Mouse (Mus musculus): ENCODE results near the gene Wiz. TPM values are rescaled to one million over a fixed set of nuclear protein-coding genes. Genes with fewer than 3 reads are reported as not detected.

Wiz gene
- polyA plus RNA-seq, 1 experiment from 2014 or later = 34.0 TPM

GRCm38 (mm10) chr17:32377137-32377536 is 12.1 kb downstream of the Wiz start:
- no peak for ATAC-seq (ENCODE audit: insufficient number of reproducible peaks, insufficient read depth, low FRiP score, low TSS enrichment)
- Histone ChIP-seq H3K4me2 (replicated peaks) (no peak overlapping the region), H3K36me3 (peaks cover 14% of the 10 kb centered on the region; the same call in 1 of the 2 replicates), H3K27me3 (no peaks in the 10 kb centered on the region), H3K4me1 (no peaks in the 10 kb centered on the region), H3K4me3 (no peak overlapping the region), H3K9ac (no peak overlapping the region), H3K27ac (no peak overlapping the region), H3K9me3 (no peaks in the 10 kb centered on the region)
- WGBS = 87% methylated on average over 9 of the region's 9 CpGs

GRCm38 (mm10) chr17:32376475-32376874 is 12.8 kb downstream of the Wiz start:
- ATAC-seq (ENCODE audit: insufficient number of reproducible peaks, insufficient read depth, low FRiP score, low TSS enrichment) = no peak
- Histone ChIP-seq H3K9me3 (no peaks in the 10 kb centered on the region), H3K27ac (0 out of 2 replicates have a peak overlapping the region, but pooled peaks have one; percentile 11), H3K27me3 (no peaks in the 10 kb centered on the region), H3K4me2 (replicated peaks) (no peak overlapping the region), H3K4me3 (no peak overlapping the region), H3K9ac (no peak overlapping the region), H3K4me1 (no peaks in the 10 kb centered on the region), H3K36me3 (peaks cover 14% of the 10 kb centered on the region; the same call in 1 of the 2 replicates)
- 85% methylated on average over 15 of the region's 15 CpGs for WGBS

DNA sequence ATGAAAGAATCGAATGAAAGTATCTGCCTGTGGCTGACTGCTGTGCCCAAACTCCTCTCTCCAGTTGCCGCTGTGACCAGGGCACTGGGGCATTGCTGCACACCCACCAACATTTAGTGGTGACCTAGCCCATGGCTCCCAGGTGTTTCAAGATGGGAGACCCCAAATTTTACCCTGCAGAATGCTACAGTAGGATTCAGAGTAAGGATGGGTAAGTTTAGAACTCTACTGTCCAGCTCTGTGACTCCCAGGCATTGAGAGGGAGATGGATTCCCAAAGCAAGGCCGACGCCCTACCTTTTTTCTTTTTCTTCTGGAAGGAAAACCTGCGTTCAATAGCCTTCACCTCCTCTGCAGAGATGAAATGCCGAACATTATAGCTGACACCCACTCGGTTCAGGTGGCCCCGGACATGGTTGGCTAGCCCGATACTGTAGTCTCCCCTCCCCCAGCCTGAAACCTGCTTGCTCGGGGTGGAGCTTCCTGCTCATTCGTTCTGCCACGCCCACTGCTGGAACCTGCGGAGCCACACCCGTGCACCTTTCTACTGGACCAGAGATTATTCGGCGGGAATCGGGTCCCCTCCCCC is 20.2 kb downstream of the Wiz start:
- Histone ChIP-seq H3K27ac (no peak overlapping the region), H3K4me3 (peak overlapping the region; percentile 27), H3K4me1 (peaks cover 6% of the 10 kb centered on the region; the same call in 1 of the 2 replicates), H3K9me3 (no peaks in the 10 kb centered on the region), H3K4me2 (replicated peaks) (peak overlapping the region; percentile 43), H3K36me3 (0 out of 2 replicates have a peak, but pooled peaks cover 7% of the 10 kb centered on the region), H3K27me3 (no peaks in the 10 kb centered on the region), H3K9ac (no peak overlapping the region)
- WGBS = 10% methylated on average over 13 of the region's 17 CpGs
- peak; percentile 49; the same call in 1 of the 2 replicates for ATAC-seq (ENCODE audit: insufficient number of reproducible peaks, insufficient read depth, low FRiP score, low TSS enrichment)

DNA sequence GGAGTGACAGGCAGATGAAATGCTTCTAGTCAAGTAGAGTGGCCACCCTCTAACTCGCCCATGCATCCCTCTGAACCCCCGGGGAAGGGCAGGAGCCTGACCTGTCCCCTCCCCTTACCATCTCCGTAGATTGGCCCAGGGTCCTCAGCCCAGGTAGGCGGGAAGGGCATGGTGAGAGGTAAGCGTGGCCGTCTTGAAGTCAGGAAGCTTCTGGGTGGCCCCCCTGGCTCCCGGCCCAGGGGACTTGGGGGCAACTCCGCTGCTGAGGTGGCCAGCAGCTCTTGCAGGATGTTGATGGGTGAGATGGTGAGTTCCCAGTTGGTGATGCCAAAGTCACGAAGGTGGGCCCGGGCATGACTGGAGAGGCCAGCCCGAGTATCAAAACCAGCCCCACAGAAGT is 21.5 kb downstream of the Wiz start:
- Histone ChIP-seq H3K4me2 (replicated peaks) (no peak overlapping the region), H3K27ac (no peak overlapping the region), H3K4me1 (peaks cover 14% of the 10 kb centered on the region), H3K9ac (no peak overlapping the region), H3K9me3 (no peaks in the 10 kb centered on the region), H3K36me3 (0 out of 2 replicates have a peak, but pooled peaks cover 7% of the 10 kb centered on the region), H3K4me3 (no peak overlapping the region), H3K27me3 (no peaks in the 10 kb centered on the region)
- WGBS = 85% methylated on average over 11 of the region's 11 CpGs
- no peak for ATAC-seq (ENCODE audit: insufficient number of reproducible peaks, insufficient read depth, low FRiP score, low TSS enrichment)

DNA sequence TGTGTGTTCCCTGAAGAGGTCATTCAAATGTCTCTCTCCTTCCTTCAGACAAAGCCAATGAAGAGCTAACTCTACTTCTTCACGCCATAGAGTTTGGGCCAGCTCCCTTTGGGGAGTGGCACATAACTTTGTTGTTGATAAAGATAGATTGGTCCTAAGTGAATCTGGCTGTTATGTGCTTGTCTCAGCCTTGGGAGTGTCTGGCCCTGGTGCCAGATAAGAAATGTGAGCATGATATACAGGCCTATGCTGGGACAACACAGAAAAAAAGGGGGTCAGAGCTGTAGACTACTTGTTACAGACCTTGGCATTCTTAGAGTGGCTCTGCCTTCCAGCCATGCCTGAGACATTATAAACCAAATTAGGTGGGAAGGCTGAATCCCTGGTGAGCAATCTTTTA is 23.9 kb downstream of the Wiz start:
- Histone ChIP-seq H3K4me3 (no peak overlapping the region), H3K4me2 (replicated peaks) (no peak overlapping the region; the same call in 1 of the 2 replicates), H3K27me3 (no peaks in the 10 kb centered on the region), H3K9me3 (no peaks in the 10 kb centered on the region), H3K9ac (no peak overlapping the region), H3K4me1 (peaks cover 17% of the 10 kb centered on the region), H3K36me3 (peaks cover 27% of the 10 kb centered on the region), H3K27ac (no peak overlapping the region)
- 80% methylated on average over 1 of the region's 1 CpGs for WGBS
- no peak for ATAC-seq (ENCODE audit: insufficient number of reproducible peaks, insufficient read depth, low FRiP score, low TSS enrichment)

- peak overlapping the region; percentile 98 for H3K9ac ChIP-seq
- H3K27ac ChIP-seq = peak overlapping the region; percentile 76
- WGBS = 48% methylated on average over 5 of the region's 5 CpGs
- H3K4me3 ChIP-seq = peak overlapping the region; percentile 93
- H3K27me3 ChIP-seq = no peaks in the 10 kb centered on the region
- peak overlapping the region; percentile 84 for H3K4me2 ChIP-seq (replicated peaks)
- ATAC-seq (ENCODE audit: insufficient number of reproducible peaks, insufficient read depth, low FRiP score, low TSS enrichment) = peak; percentile 1; the same call in 1 of the 2 replicates
- H3K36me3 ChIP-seq = peaks cover 31% of the 10 kb centered on the region
- peaks cover 17% of the 10 kb centered on the region for H3K4me1 ChIP-seq
- H3K9me3 ChIP-seq = no peaks in the 10 kb centered on the region
Measured at GRCm38 (mm10) chr17:32364850-32365249, 24.4 kb downstream of the Wiz start.

- Histone ChIP-seq H3K9ac (peak overlapping the region; percentile 98), H3K4me2 (replicated peaks) (peak overlapping the region; percentile 84), H3K27me3 (no peaks in the 10 kb centered on the region), H3K9me3 (no peaks in the 10 kb centered on the region), H3K4me3 (peak overlapping the region; percentile 93), H3K27ac (peak overlapping the region; percentile 76), H3K4me1 (peaks cover 17% of the 10 kb centered on the region), H3K36me3 (peaks cover 36% of the 10 kb centered on the region)
- ATAC-seq (ENCODE audit: insufficient number of reproducible peaks, insufficient read depth, low FRiP score, low TSS enrichment) = peak; percentile 85
- under 1% methylated on average over 41 of the region's 47 CpGs for WGBS
Measured at GRCm38 (mm10) chr17:32364331-32364730, 24.9 kb downstream of the Wiz start.

GRCm38 (mm10) chr17:32363821-32364301 is 25.4 kb downstream of the Wiz start:
- WGBS = under 1% methylated on average over 33 of the region's 50 CpGs
- ATAC-seq (ENCODE audit: insufficient number of reproducible peaks, insufficient read depth, low FRiP score, low TSS enrichment) = no peak
- H3K4me1 ChIP-seq = peaks cover 17% of the 10 kb centered on the region
- H3K27ac ChIP-seq = peak overlapping the region; percentile 76
- H3K36me3 ChIP-seq = peaks cover 41% of the 10 kb centered on the region
- peak overlapping the region; percentile 98 for H3K9ac ChIP-seq
- H3K27me3 ChIP-seq = no peaks in the 10 kb centered on the region
- peak overlapping the region; percentile 84 for H3K4me2 ChIP-seq (replicated peaks)
- H3K4me3 ChIP-seq = peak overlapping the region; percentile 93
- H3K9me3 ChIP-seq = no peaks in the 10 kb centered on the region

DNA sequence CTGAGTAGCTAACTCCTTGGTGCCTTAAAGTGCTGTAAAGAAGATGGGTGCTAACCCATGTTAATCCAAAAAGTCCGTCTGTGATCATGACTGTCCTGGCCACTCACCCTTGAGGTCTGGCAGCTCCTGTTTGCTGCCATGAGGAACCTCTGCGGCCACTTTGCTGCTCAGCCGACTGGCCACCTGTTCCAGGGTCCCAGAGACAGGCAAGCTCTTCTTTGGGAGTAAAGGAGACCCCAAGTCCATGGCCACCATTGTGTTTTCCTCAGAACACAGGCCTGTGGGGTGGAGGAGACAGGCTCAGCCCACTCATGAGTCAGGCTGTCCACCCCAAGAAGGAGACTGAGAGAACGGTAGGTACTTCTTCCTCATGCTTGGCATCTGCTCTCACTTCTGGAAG is 26.6 kb downstream of the Wiz start:
- Histone ChIP-seq H3K9ac (peak overlapping the region; percentile 98; the same call in 1 of the 2 replicates), H3K9me3 (no peaks in the 10 kb centered on the region), H3K27me3 (no peaks in the 10 kb centered on the region), H3K27ac (no peak overlapping the region), H3K4me1 (peaks cover 17% of the 10 kb centered on the region), H3K4me3 (peak overlapping the region; percentile 93), H3K36me3 (peaks cover 50% of the 10 kb centered on the region), H3K4me2 (replicated peaks) (peak overlapping the region; percentile 84)
- WGBS = 81% methylated on average over 4 of the region's 4 CpGs
- ATAC-seq (ENCODE audit: insufficient number of reproducible peaks, insufficient read depth, low FRiP score, low TSS enrichment) = no peak

- H3K36me3 ChIP-seq = peaks cover 73% of the 10 kb centered on the region
- H3K9ac ChIP-seq = no peak overlapping the region
- no peak overlapping the region for H3K4me3 ChIP-seq
- H3K9me3 ChIP-seq = no peaks in the 10 kb centered on the region
- ATAC-seq (ENCODE audit: insufficient number of reproducible peaks, insufficient read depth, low FRiP score, low TSS enrichment) = 0 out of 2 replicates have a peak, but pooled peaks have one; percentile 12
- no peaks in the 10 kb centered on the region for H3K27me3 ChIP-seq
- WGBS = 86% methylated on average over 18 of the region's 18 CpGs
- H3K4me1 ChIP-seq = peaks cover 14% of the 10 kb centered on the region
- no peak overlapping the region for H3K4me2 ChIP-seq (replicated peaks)
- H3K27ac ChIP-seq = no peak overlapping the region
Measured at GRCm38 (mm10) chr17:32359928-32360327, 29.3 kb downstream of the Wiz start.

DNA sequence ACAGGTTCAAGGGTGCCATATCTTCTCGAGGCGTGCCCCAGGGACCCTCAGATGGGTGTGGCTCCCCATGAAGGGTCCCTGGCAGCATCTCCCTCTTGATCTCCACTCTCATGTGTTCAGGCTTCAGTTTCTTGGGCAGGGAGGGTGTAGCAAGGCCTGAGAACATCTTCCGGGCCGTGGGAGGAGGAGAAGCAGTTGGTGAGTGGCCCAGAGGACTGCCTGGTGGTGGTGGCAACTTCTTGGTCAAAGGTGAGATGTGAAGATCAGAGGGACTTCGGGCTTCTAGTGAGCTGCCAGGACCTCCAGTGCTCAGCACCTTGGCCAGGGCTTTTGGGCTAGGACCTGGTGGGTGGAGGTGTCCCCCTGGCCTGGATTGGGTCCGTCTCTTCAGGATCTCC is 30.3 kb downstream of the Wiz start:
- no peak for ATAC-seq (ENCODE audit: insufficient number of reproducible peaks, insufficient read depth, low FRiP score, low TSS enrichment)
- H3K27ac ChIP-seq = no peak overlapping the region
- H3K27me3 ChIP-seq = no peaks in the 10 kb centered on the region
- H3K9me3 ChIP-seq = no peaks in the 10 kb centered on the region
- WGBS = 94% methylated on average over 6 of the region's 6 CpGs
- H3K4me2 ChIP-seq (replicated peaks) = no peak overlapping the region
- H3K36me3 ChIP-seq = peaks cover 81% of the 10 kb centered on the region
- peaks cover 12% of the 10 kb centered on the region for H3K4me1 ChIP-seq
- H3K4me3 ChIP-seq = no peak overlapping the region
- H3K9ac ChIP-seq = no peak overlapping the region

- H3K4me2 ChIP-seq (replicated peaks) = no peak overlapping the region
- H3K36me3 ChIP-seq = peaks cover 87% of the 10 kb centered on the region
- WGBS = 94% methylated on average over 7 of the region's 7 CpGs
- H3K27ac ChIP-seq = no peak overlapping the region
- H3K27me3 ChIP-seq = no peaks in the 10 kb centered on the region
- ATAC-seq (ENCODE audit: insufficient number of reproducible peaks, insufficient read depth, low FRiP score, low TSS enrichment) = no peak
- H3K4me1 ChIP-seq = peaks cover 10% of the 10 kb centered on the region
- no peak overlapping the region for H3K4me3 ChIP-seq
- no peak overlapping the region for H3K9ac ChIP-seq
- H3K9me3 ChIP-seq = no peaks in the 10 kb centered on the region
Measured at GRCm38 (mm10) chr17:32358192-32358942, 30.9 kb downstream of the Wiz start.

All from embryonic facial prominence, embryonic 12.5 days (tissue).